Mouse (Mus musculus) midbrain, postnatal 0 days (tissue): ENCODE results near the gene Btaf1. TPM values are rescaled to one million over a fixed set of nuclear protein-coding genes. Genes with fewer than 3 reads are reported as not detected.
"Not testable (repeated sequence)": the region's sequence is repeated elsewhere in the genome, so short reads cannot be mapped to it uniquely, and the experiment has no call there.

Experiments used
- ATAC-seq: fragments of 200-750 bp; cut with Nextera tagmentation; 2 replicates; pipeline ENCODE4 v1.8.0; 2017; ENCODE audit warnings: moderate number of reproducible peaks, mild to moderate bottlenecking, moderate TSS enrichment, moderate library complexity; ENCODE audit not compliant: low FRiP score
- DNase-seq: peaks from one replicate; pipeline ENCODE4 v3.0.0-alpha.2; 2015; ENCODE audit warnings: low spot score
- H3K27ac ChIP-seq: fragments of 300-500 bp; sonication (generic); 2 replicates; pipeline ENCODE4 v1.5.1; 2014; ENCODE audit warnings: low read depth, mild to moderate bottlenecking, low read length, mixed read lengths
- H3K27me3 ChIP-seq: fragments of 300-500 bp; sonication (generic); 2 replicates; pipeline ENCODE4 v1.6.1; 2014; ENCODE audit warnings: low read length, control low read depth, mixed read lengths; ENCODE audit not compliant: insufficient read depth
- H3K36me3 ChIP-seq: fragments of 300-500 bp; sonication (generic); 2 replicates; pipeline ENCODE4 v1.6.1; 2014; ENCODE audit warnings: low read length, control low read depth, mixed read lengths; ENCODE audit not compliant: insufficient read depth
- H3K4me1 ChIP-seq: fragments of 300-500 bp; sonication (generic); 2 replicates; pipeline ENCODE4 v1.6.1; 2014; ENCODE audit warnings: mild to moderate bottlenecking, control low read depth, antibody characterized with exemption, low read length, mixed read lengths; ENCODE audit not compliant: insufficient read depth
- H3K4me2 ChIP-seq: fragments of 300-500 bp; sonication (generic); 2 replicates; pipeline ENCODE4 v1.6.1; 2014; ENCODE audit warnings: low read depth, mild to moderate bottlenecking, low read length, mixed read lengths; ENCODE audit not compliant: poor library complexity, severe bottlenecking
- H3K4me3 ChIP-seq: fragments of 300-500 bp; sonication (generic); 2 replicates; pipeline ENCODE4 v1.5.1; 2014; ENCODE audit warnings: low read depth, mild to moderate bottlenecking, low read length, moderate library complexity
- H3K9ac ChIP-seq: fragments of 300-500 bp; sonication (generic); replicated peaks from 2 replicates; pipeline ENCODE4 v1.6.1; 2014; ENCODE audit warnings: mild to moderate bottlenecking, low read length, moderate library complexity, mixed read lengths; ENCODE audit not compliant: poor library complexity, severe bottlenecking
- H3K9me3 ChIP-seq: fragments of 300-500 bp; sonication (generic); 2 replicates; pipeline ENCODE4 v1.6.1; 2016; ENCODE audit warnings: low read length, control low read depth
- CTCF ChIP-seq: IDR thresholded peaks from 2 replicates; pipeline ENCODE4 v1.5.1; 2016; ENCODE audit warnings: antibody characterized with exemption, mild to moderate bottlenecking
- WGBS: fragments of 180-500 bp; shearing (Covaris S2); extraction: QIAGEN DNeasy Blood & Tissue Kit; methylation state at CpG from one replicate; pipeline ENCODE4 v1.1.7; 2014; 5-methylcytosine and 5-hydroxymethylcytosine counted together
- polyA plus RNA-seq: library from polyadenylated mRNA; unstranded; fragments of >200 nt; fragmentation: Nextera tagmentation; extraction: Ambion mirVana; gene quantifications from 2 replicates; pipeline ENCODE4 v1.2.1, GENCODE M21; 2015
- total RNA-seq: library from RNA; depleted of rRNA; stranded (reverse); fragments of >200 nt; gene quantifications from 2 replicates; pipeline ENCODE4 v1.2.3, GENCODE M21; 2014

The Btaf1 gene
- total and polyA plus RNA-seq, 2 experiments from 2014 or later, result 3.5 to 16.4 TPM

DNA sequence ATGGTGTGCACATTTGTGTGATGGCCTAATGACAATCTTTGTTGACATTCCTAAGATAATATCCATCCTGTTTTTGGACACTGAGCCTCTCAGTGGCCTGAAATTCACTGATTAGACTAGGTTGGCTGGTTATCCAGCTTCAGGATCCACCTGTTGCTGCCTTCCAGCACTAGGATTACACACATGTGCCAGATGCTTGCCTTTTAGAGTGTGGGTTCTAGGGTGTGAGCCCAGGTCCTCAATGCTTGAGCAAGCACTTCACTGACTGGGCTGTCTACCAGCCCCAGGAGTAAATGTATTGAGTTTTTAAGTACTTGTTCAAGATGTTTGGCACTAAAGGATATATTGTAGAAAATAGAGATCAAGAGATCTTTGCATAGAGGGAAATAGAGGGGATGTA, 12.1 kb downstream of the Btaf1 start:
- Histone ChIP-seq H3K4me2 (no peak overlapping the region), H3K4me3 (no peak overlapping the region), H3K9me3 (no peaks in the 10 kb centered on the region), H3K9ac (no peak overlapping the region), H3K27ac (no peak overlapping the region), H3K4me1 (no peaks in the 10 kb centered on the region), H3K27me3 (no peaks in the 10 kb centered on the region), H3K36me3 (no peaks in the 10 kb centered on the region)
- DNase-seq, result no peak
- no peak for ATAC-seq
- TF ChIP-seq CTCF, result no peak

DNA sequence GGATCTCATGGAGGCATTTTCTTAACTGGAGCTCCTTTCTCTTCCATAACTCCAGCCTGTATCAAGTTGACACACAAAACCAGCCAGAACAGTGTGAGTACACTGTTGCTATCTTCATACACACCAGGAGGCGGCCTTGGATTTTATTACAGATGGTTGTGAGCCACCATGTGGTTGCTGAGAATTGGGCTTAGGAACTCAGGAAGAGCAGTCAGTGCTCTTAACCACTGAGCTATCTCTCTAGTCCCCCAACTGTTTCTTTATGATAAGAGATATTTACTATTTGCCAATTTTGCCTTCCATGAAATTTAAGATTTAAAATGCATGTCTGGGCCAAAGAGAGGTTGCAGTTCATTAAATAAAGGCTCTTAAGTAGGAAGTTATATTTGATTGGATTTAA, 14.2 kb downstream of the Btaf1 start:
- Histone ChIP-seq H3K36me3 (no peaks in the 10 kb centered on the region), H3K4me1 (no peaks in the 10 kb centered on the region), H3K9me3 (no peaks in the 10 kb centered on the region), H3K27me3 (no peaks in the 10 kb centered on the region), H3K4me3 (no peak overlapping the region), H3K27ac (no peak overlapping the region), H3K4me2 (no peak overlapping the region), H3K9ac (no peak overlapping the region)
- ATAC-seq (no peak), DNase-seq (no peak)
- TF ChIP-seq CTCF, result no peak
- 97% methylated on average over 1 of the region's 1 CpGs for WGBS

DNA sequence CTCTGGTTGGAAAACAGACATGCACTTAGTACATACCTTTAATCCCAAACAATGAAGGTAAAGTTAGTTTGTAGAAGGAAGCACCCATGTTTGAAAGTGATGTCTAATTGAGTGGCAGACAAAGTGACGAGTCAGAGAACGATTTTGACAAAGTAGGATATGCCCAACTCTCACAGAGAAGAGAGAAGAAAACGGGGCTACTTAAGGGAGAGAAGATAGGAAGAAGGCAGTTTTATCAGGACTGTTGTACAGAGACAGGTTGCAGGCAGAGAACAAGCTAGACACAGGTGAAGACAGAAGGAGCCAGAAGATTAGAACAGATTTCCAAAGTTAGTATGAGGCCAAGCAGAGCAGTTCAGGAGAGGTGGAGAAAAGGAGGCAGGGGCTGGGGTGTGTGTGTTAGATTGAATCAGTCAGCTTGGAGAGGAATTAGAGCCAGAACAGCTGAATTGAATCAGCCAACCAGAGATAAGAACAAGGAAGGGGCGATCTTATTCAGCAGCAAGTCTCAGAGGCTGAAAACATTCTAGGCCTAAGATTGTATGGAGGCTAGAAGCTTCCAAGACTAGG, 27.8 kb downstream of the Btaf1 start:
- ATAC-seq, result no peak
- Histone ChIP-seq H3K9ac (no peak overlapping the region), H3K4me3 (no peak overlapping the region), H3K9me3 (no peaks in the 10 kb centered on the region), H3K27me3 (no peaks in the 10 kb centered on the region), H3K27ac (no peak overlapping the region), H3K4me1 (no peaks in the 10 kb centered on the region), H3K4me2 (no peak overlapping the region), H3K36me3 (no peaks in the 10 kb centered on the region; the same call in 1 of the 2 replicates)
- TF ChIP-seq CTCF, result no peak
- DNase-seq, result no peak
- WGBS, result 57% methylated on average over 4 of the region's 4 CpGs

DNA sequence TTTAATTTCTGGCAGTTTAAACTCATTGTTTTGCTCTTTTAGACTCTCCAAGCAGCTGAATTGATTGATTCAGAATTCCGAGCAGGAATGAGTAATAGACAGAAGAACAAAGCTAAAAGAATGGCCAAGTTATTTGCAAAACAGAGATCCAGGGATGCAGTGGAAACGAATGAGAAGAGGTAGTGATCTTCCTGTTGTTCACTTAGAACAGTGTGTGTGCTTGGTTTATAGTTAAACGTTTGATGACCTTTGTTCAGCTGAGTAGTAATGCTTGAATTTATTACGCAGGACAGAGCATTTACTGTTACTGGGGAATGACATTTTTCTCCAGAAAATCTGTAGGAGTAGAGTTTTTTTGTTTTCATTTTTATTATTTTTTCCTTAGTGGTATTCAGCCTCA, 32.5 kb downstream of the Btaf1 start:
- DNase-seq (no peak), ATAC-seq (no peak)
- H3K27ac ChIP-seq, result no peak overlapping the region
- no peak overlapping the region for H3K4me3 ChIP-seq
- H3K4me1 ChIP-seq, result no peaks in the 10 kb centered on the region
- TF ChIP-seq CTCF, result no peak
- WGBS, result 93% methylated on average over 4 of the region's 4 CpGs
- peaks cover 3% of the 10 kb centered on the region; the same call in 1 of the 2 replicates for H3K36me3 ChIP-seq
- no peaks in the 10 kb centered on the region for H3K27me3 ChIP-seq
- H3K4me2 ChIP-seq, result no peak overlapping the region
- no peaks in the 10 kb centered on the region for H3K9me3 ChIP-seq
- H3K9ac ChIP-seq, result no peak overlapping the region

DNA sequence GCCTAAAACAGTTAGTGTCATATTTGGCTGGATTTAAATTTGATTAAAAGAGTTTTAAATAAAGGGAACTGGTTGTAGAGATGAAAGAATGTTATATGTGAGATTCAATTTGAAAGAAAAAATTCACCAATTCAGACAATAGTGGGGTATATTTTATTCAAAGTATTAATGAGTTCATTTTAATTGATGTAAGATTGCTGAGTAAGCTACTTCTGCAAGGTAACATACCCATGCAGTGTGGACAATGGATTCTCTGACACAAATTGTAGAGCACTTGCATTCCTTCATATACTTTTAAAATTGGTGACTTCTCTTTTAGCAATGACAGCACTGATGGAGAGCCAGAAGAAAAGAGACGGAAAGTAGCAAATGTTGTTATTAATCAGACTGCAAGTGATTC, 35.4 kb downstream of the Btaf1 start:
- Histone ChIP-seq H3K4me3 (no peak overlapping the region), H3K9ac (no peak overlapping the region), H3K9me3 (no peaks in the 10 kb centered on the region), H3K27ac (no peak overlapping the region), H3K4me2 (no peak overlapping the region), H3K36me3 (peaks cover 3% of the 10 kb centered on the region; the same call in 1 of the 2 replicates), H3K4me1 (no peaks in the 10 kb centered on the region), H3K27me3 (no peaks in the 10 kb centered on the region)
- no peak for ATAC-seq
- 97% methylated on average over 1 of the region's 1 CpGs for WGBS
- no peak for TF ChIP-seq CTCF
- no peak for DNase-seq

DNA sequence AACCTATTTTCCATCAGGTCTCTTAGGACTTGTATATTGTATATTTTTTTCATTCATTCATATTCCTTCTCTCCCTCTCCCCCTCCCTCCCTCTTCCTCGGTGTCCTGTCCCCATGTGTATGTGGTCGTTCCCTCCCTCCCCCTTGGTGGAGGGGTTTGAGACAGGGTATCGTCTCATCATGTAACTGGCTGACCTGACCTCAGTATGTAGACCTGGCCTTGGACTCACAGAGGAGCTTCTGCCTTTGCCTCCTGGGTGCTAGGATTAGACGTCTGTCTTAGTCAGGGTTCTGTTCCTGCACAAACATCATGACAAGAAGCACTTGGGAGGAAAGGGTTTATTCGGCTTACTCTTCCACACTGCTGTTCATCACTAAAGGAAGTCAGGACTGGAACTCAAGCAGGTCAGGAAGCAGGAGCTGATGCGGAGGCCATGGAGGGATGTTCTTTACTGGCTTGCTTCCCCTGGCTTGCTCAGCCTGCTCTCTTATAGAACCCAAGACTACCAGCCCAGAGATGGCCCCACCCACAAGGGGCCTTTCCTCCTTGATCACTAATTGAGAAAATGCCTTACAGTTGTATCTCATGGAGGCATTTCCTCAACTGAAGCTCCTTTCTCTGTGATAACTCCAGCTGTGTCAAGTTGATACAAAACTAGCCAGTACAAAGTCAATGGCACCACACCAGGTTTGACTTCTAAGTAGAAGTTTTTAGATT, 36.8 kb downstream of the Btaf1 start:
- not testable (repeated sequence) for H3K4me3 ChIP-seq, ATAC-seq, H3K36me3 ChIP-seq, H3K9ac ChIP-seq, H3K27me3 ChIP-seq, H3K4me1 ChIP-seq, H3K9me3 ChIP-seq, H3K27ac ChIP-seq, H3K4me2 ChIP-seq, DNase-seq
- 90% methylated on average over 6 of the region's 6 CpGs for WGBS
